Mouse (Mus musculus) heart, postnatal 0 days (tissue): ENCODE results near the gene Ankrd9. TPM values are rescaled to one million over a fixed set of nuclear protein-coding genes. Genes with fewer than 3 reads are reported as not detected.

Experiments used
- ATAC-seq: fragments of 200-750 bp; cut with Nextera tagmentation; 2 replicates; pipeline ENCODE4 v1.8.0; 2017; ENCODE audit warnings: low read depth, moderate number of reproducible peaks, moderate library complexity; ENCODE audit not compliant: insufficient read depth
- DNase-seq: peaks from one replicate; pipeline ENCODE4 v3.0.0-alpha.2; 2016; ENCODE audit warnings: low spot score
- H3K27ac ChIP-seq: fragments of 300-500 bp; sonication (generic); 2 replicates; pipeline ENCODE4 v1.5.1; 2014; ENCODE audit warnings: low read depth, mild to moderate bottlenecking
- H3K27me3 ChIP-seq: fragments of 300-500 bp; sonication (generic); 2 replicates; pipeline ENCODE4 v1.6.1; 2014; ENCODE audit warnings: low read length, mixed read lengths; ENCODE audit not compliant: control insufficient read depth, insufficient read depth
- H3K36me3 ChIP-seq: fragments of 300-500 bp; sonication (generic); replicated peaks from 2 replicates; pipeline ENCODE4 v1.6.1; 2014; ENCODE audit warnings: low read length, mixed read lengths; ENCODE audit not compliant: control insufficient read depth, insufficient read depth
- H3K4me1 ChIP-seq: fragments of 300-500 bp; sonication (generic); 2 replicates; pipeline ENCODE4 v1.6.1; 2014; ENCODE audit warnings: antibody characterized with exemption; ENCODE audit not compliant: control insufficient read depth, insufficient read depth
- H3K4me2 ChIP-seq: fragments of 300-500 bp; sonication (generic); 2 replicates; pipeline ENCODE4 v1.6.1; 2014; ENCODE audit warnings: low read depth, mild to moderate bottlenecking, low read length, moderate library complexity
- H3K4me3 ChIP-seq: fragments of 300-500 bp; sonication (generic); 2 replicates; pipeline ENCODE4 v1.5.1; 2014; ENCODE audit warnings: low read depth, low read length
- H3K9ac ChIP-seq: fragments of 300-500 bp; sonication (generic); replicated peaks from 2 replicates; pipeline ENCODE4 v1.6.1; 2014; ENCODE audit warnings: low read depth, low read length, mixed read lengths
- H3K9me3 ChIP-seq: fragments of 300-500 bp; sonication (generic); replicated peaks from 2 replicates; pipeline ENCODE4 v1.6.1; 2016; ENCODE audit warnings: low read length; ENCODE audit not compliant: control insufficient read depth
- CTCF ChIP-seq: IDR thresholded peaks from 2 replicates; pipeline ENCODE4 v1.5.1; 2016; ENCODE audit warnings: antibody characterized with exemption, control low read depth, low read depth
- EP300 ChIP-seq: IDR thresholded peaks from 2 replicates; pipeline ENCODE4 v1.6.1; 2016; ENCODE audit warnings: antibody characterized with exemption, low read depth
- WGBS: fragments of 180-500 bp; shearing (Covaris S2); extraction: QIAGEN DNeasy Blood & Tissue Kit; methylation state at CpG from one replicate; pipeline ENCODE4 v1.1.7; 2014; 5-methylcytosine and 5-hydroxymethylcytosine counted together
- polyA plus RNA-seq: library from polyadenylated mRNA; unstranded; fragments of >200 nt; fragmentation: Nextera tagmentation; extraction: Ambion mirVana; gene quantifications from 2 replicates; pipeline ENCODE4 v1.2.1, GENCODE M21; 2015
- total RNA-seq: library from RNA; depleted of rRNA; stranded (reverse); fragments of >200 nt; gene quantifications from 2 replicates; pipeline ENCODE4 v1.2.3, GENCODE M21; 2014; ENCODE audit warnings: low replicate concordance

Gene Ankrd9
- total and polyA plus RNA-seq, 2 experiments from 2014 or later, result 34.6 to 39.1 TPM

GRCm38 (mm10) chr12:111009615-111010257, 30.9 kb upstream of the Ankrd9 start:
- no peak for ATAC-seq
- no peak overlapping the region for H3K4me2 ChIP-seq
- H3K4me1 ChIP-seq, result peaks cover 26% of the 10 kb centered on the region
- H3K9me3 ChIP-seq, result no peaks in the 10 kb centered on the region
- DNase-seq, result no peak
- 0 out of 2 replicates have a peak overlapping the region, but pooled peaks have one; percentile 3 for H3K27ac ChIP-seq
- TF ChIP-seq EP300 (no peak), CTCF (no peak)
- no peaks in the 10 kb centered on the region for H3K36me3 ChIP-seq
- H3K4me3 ChIP-seq, result no peak overlapping the region
- 22% methylated on average over 6 of the region's 6 CpGs for WGBS
- no peaks in the 10 kb centered on the region for H3K27me3 ChIP-seq
- H3K9ac ChIP-seq, result no peak overlapping the region

GRCm38 (mm10) chr12:111008500-111009490, 30.0 kb upstream of the Ankrd9 start:
- H3K27me3 ChIP-seq, result no peaks in the 10 kb centered on the region
- no peak overlapping the region for H3K4me3 ChIP-seq
- no peaks in the 10 kb centered on the region for H3K9me3 ChIP-seq
- 28% methylated on average over 11 of the region's 11 CpGs for WGBS
- H3K4me2 ChIP-seq, result no peak overlapping the region
- DNase-seq (no peak), ATAC-seq (no peak)
- peak overlapping the region; percentile 61 for H3K27ac ChIP-seq
- H3K4me1 ChIP-seq, result peaks cover 26% of the 10 kb centered on the region
- no peak for TF ChIP-seq EP300
- no peak for TF ChIP-seq CTCF
- no peaks in the 10 kb centered on the region for H3K36me3 ChIP-seq
- peak overlapping the region; percentile 0; the same call in 1 of the 2 replicates for H3K9ac ChIP-seq

GRCm38 (mm10) chr12:111007134-111008103, 28.6 kb upstream of the Ankrd9 start:
- H3K9ac ChIP-seq, result no peak overlapping the region
- DNase-seq, result peak; percentile 83
- H3K9me3 ChIP-seq, result no peaks in the 10 kb centered on the region
- H3K27me3 ChIP-seq, result no peaks in the 10 kb centered on the region
- H3K4me2 ChIP-seq, result no peak overlapping the region
- peaks cover 26% of the 10 kb centered on the region for H3K4me1 ChIP-seq
- H3K4me3 ChIP-seq, result no peak overlapping the region
- TF ChIP-seq CTCF, result no peak
- TF ChIP-seq EP300, result no peak
- H3K27ac ChIP-seq, result peak overlapping the region; percentile 61
- no peaks in the 10 kb centered on the region for H3K36me3 ChIP-seq
- peak; percentile 74 for ATAC-seq
- WGBS, result 39% methylated on average over 14 of the region's 14 CpGs

- DNase-seq (no peak), ATAC-seq (peak; percentile 2; the same call in 1 of the 2 replicates)
- peaks cover 26% of the 10 kb centered on the region for H3K4me1 ChIP-seq
- no peak overlapping the region for H3K4me2 ChIP-seq
- no peaks in the 10 kb centered on the region for H3K36me3 ChIP-seq
- H3K27me3 ChIP-seq, result no peaks in the 10 kb centered on the region
- WGBS, result 53% methylated on average over 5 of the region's 5 CpGs
- no peak for TF ChIP-seq EP300
- TF ChIP-seq CTCF, result no peak
- 0 out of 2 replicates have a peak overlapping the region, but pooled peaks have one; percentile 2 for H3K27ac ChIP-seq
- H3K9ac ChIP-seq, result no peak overlapping the region
- H3K9me3 ChIP-seq, result no peaks in the 10 kb centered on the region
- no peak overlapping the region for H3K4me3 ChIP-seq
Observed at GRCm38 (mm10) chr12:111006339-111006738, 27.5 kb upstream of the Ankrd9 start.

GRCm38 (mm10) chr12:111005803-111006202, 27.0 kb upstream of the Ankrd9 start:
- H3K4me1 ChIP-seq, result peaks cover 26% of the 10 kb centered on the region
- no peaks in the 10 kb centered on the region for H3K9me3 ChIP-seq
- WGBS, result 74% methylated on average over 6 of the region's 6 CpGs
- H3K27ac ChIP-seq, result no peak overlapping the region
- ATAC-seq, result no peak
- no peak for DNase-seq
- TF ChIP-seq EP300 (no peak), CTCF (no peak)
- H3K4me2 ChIP-seq, result no peak overlapping the region
- H3K4me3 ChIP-seq, result no peak overlapping the region
- no peaks in the 10 kb centered on the region for H3K27me3 ChIP-seq
- H3K9ac ChIP-seq, result no peak overlapping the region
- H3K36me3 ChIP-seq, result no peaks in the 10 kb centered on the region
